Mouse (Mus musculus) ovary, adult 18-20 months (tissue): ENCODE results near the gene Fam57b.
A peak's percentile ranks its signal among the peaks of the same experiment; 100 is the strongest.

ENCODE experiments used
- DNase-seq: peaks from one replicate; pipeline ENCODE4 v3.0.0; 2022; ENCODE audit warnings: low spot score, mixed read lengths

Gene Fam57b

DNA sequence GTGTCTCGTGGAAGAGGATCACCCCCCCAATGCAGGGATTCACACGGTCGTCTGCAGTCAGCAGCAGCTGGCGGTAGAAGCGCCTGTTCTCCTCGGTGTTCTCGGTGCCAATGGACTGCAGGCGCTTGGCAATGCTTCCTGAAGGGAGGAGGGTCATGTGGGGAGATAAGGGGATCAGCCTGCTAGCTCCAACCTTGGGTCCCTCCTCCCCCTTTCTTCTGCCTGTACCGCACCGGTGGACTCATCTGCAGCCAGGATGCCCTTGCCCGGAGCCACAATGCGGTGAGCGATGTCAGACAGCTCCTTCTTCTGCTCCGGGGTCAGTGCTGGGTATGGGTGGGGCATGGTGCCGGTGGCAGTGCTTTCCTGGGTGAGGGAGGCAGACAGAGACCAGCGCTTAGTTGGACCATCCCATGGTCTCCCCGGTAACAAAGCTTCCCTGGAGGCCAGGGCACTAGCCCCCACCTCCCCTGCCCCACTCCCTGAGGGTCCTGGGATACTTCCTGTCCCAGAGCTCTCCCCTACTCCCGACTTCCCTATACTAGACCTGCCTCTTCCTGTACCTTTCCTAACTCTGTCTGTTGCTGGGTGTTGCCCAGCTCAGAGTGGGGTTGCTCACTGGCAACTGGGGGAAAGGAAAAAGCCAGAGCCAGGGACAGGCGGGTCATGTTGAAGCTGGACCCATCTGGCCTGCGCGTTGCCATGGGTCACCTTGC, at the start of gene Fam57b:
Gene Fam57b (plus strand): TSS at position 258 of the 716 bp plus-strand sequence.
- peak; percentile 81 for DNase-seq

GRCm38 (mm10) chr7:126748824-126749223, 48.6 kb upstream of the Fam57b start:
- DNase-seq = no peak

DNA sequence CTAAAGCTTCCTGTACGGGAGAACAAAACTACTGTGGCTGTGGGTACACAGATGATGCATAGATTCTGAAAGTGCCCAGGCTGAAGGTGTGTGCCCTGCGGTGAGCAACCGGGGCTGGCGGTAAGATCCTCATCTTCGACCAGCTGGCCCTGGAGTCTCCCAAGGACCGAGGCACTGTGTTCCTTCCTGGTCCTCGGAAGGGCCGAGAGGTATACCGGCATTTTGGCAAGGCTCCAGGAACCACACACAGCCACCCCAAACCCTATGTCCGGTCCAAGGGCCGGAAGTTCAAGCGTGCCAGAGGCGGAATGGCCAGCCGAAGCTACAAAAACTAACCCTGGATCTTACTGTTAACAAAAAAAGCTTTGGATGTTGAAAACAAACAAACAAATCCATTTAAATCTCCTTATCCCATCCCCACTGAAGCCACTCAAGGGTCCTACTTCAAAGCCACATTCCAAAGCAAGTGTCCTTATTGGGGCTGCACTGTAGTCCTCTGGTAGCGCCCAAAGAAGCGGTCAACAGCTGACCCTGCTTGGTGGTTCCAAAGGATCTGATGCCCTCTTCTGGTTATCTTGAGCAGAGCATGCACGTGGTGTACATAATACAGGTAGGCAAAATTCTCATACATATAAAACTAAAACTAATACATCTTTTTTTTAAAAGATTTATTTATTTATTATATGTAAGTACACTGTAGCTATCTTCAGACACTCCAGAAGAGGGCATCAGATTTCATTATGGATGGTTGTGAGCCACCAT, 47.7 kb upstream of the Fam57b start:
- DNase-seq = no peak

DNA sequence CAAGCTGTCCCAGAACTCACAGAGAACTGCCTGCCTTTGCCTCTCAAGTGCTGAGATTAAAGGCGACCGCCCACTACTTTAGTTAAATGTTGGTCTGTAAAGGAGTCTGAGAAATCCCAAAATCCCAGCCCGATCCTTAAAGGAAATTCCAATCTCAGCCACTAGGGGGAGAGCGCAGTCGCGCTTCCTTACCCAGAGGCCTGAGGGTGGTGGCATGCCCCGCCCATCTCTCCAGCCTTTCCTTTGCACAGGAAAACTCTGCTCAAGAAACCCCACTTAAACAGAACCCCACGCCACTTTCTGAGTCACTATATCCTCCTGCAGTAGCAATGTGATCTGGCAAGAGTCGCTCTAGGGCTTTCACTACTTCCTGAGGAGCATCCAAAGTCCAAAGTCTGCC, 42.6 kb upstream of the Fam57b start:
- DNase-seq = peak; percentile 53

DNA sequence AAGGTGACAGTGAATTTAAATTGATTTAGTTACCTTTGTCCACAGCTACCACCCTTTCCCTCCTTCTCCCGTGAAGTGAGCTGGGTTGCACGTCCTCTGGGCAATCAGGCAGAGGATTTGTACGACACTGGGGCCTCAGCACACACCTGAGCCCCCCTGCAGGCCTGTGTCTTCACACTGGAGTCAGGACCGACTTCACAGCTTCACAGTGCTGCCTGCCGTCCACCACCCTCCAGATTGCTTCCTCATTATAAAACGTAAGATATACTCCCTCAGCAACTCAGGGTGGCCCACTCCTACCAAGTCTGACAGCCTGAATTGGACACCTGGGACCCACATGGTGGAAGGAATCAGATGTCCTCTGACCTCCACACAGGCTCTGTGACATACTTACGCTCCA, 38.9 kb upstream of the Fam57b start:
- no peak for DNase-seq

- peak; percentile 82 for DNase-seq
Measured at GRCm38 (mm10) chr7:126759050-126759671, 38.3 kb upstream of the Fam57b start, which contains the start of gene Mapk3. Mapk3 (plus strand) TSS chr7:126759601.

- DNase-seq = no peak
Measured at GRCm38 (mm10) chr7:126759672-126760390, 37.6 kb upstream of the Fam57b start.

GRCm38 (mm10) chr7:126760391-126760802, 37.1 kb upstream of the Fam57b start:
- DNase-seq = peak; percentile 88

GRCm38 (mm10) chr7:126760956-126761355, 36.5 kb upstream of the Fam57b start:
- peak; percentile 67 for DNase-seq

DNA sequence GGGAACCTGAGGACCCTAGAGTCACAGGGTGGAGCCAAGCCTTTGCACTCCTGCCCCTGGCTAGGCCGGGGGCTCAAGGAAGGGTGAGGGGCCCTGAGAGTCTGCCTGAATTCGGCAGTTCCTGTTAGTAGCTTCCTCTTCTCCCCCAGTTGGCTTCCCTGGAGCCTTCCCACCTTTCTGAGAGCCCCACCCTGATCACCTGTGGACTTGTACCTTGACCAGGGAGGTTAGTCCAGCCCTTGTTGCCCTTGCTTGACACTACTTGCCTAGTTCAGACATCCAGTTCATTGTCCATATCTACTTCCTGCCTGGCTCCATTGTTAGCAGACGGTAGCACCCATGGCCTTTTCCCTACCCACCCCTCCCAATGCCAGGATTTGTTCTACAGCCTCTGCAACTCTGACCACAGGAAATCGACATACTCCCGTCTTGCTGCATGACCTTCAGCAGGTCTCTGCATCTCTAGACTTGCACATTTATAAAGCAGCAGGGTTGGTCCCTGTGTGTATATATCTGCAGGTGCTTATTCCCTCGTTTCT, 35.9 kb upstream of the Fam57b start:
- DNase-seq = no peak

DNA sequence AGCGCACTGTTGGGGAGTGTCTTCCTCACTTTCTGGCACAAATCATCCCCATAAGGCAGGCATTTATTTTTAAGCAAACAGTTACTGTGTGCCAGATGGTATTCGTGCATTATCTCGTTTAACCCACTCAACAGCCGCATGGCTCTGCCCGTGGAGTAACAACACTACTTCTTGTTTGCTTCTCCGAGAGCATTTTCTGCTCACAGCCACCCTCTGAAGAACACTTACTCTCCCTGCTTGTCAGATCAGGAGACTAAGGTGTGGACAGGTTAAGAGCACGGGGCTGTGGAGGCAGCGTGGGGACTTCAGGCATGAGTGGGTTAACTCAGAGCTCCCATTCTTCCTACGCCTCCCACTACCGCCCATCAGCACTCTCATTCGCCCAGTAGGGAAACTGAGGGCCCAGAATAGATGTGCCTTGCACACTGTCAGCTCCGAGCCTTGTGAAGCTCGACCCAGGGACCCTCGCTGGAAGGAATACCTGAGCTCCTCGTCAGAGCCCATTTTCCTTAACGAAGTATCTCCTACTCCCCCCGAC, 34.9 kb upstream of the Fam57b start:
- DNase-seq = no peak

GRCm38 (mm10) chr7:126765540-126765939, 31.9 kb upstream of the Fam57b start:
- no peak for DNase-seq

GRCm38 (mm10) chr7:126766201-126766600, 31.3 kb upstream of the Fam57b start, which contains the start of gene Gdpd3:
Gdpd3 (plus strand) TSS chr7:126766334.
- no peak for DNase-seq

DNA sequence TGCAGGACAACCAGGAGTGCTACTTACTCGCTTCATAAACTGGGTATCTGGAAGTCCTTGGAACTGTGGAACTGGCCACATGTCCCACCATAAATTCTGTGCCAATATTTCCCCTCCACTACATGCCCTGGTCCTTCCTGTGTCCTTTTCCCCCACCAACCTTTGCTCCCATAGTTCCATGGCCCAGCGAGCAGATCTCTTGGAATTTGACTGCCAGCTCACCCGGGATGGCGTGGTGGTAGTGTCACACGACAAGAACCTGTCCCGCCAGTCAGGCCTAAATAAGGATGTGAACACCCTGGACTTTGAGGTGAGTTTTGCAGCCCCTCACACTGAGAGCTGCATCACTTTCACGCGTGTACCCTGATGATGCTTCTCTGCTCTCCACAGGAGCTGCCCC, 30.5 kb upstream of the Fam57b start:
- DNase-seq = no peak

DNA sequence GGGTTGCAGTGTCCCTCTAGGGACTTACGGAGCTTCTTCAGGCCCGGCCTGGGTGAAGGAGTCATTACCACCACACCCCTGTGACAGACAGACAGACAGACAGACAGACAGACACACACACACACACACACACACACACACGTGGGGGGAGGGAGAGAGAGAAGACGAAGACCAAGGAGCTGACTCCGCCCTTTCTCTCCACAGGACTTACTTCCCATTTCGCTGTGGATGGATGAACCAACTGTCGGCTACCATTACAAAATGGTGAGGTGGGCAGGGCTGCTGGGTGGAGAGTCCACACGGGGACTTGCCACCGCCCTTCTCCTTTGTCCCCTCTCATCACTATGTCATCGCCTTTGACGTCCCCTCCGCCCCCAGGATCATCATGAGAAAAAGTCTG, 26.7 kb upstream of the Fam57b start:
- no peak for DNase-seq

DNA sequence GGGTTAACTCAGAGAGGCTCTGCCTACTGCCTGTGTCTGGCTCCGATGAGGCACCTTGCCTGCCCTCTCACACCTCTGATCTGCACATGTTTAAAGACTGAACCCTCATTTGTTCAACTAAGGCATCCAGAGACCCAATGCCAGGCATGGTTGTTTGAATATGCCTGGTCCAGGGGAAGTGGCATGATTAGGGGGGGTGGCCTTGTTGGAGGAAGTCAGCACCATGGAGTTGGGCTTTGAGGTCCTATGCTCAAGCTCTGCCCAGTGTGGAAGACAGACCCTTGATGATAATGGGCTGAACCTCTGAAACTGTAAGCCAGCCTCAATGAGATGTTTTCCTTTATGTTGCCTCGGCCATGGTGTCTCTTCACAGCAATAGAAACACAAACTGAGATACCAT, 24.1 kb upstream of the Fam57b start:
- DNase-seq = no peak

GRCm38 (mm10) chr7:126774463-126774862, 23.0 kb upstream of the Fam57b start:
- no peak for DNase-seq

GRCm38 (mm10) chr7:126775185-126775977, 22.1 kb upstream of the Fam57b start:
- DNase-seq = no peak

DNA sequence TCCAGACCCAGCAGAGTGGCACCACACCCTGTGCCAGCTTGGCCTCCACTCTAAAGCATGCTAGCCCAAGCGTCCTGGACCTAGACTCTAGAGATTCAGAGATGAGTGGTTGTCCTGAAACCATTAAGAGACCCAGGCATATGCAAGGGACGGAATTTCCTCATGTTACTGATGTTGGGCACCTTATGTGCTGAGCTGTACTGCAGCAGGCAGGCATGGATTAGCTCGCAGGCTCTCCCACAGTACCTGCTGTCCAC, 21.6 kb upstream of the Fam57b start:
- DNase-seq = no peak

GRCm38 (mm10) chr7:126776598-126777057, 20.8 kb upstream of the Fam57b start, which contains the start of gene Ypel3:
Ypel3 (plus strand) TSS chr7:126776955.
- peak; percentile 96 for DNase-seq

DNA sequence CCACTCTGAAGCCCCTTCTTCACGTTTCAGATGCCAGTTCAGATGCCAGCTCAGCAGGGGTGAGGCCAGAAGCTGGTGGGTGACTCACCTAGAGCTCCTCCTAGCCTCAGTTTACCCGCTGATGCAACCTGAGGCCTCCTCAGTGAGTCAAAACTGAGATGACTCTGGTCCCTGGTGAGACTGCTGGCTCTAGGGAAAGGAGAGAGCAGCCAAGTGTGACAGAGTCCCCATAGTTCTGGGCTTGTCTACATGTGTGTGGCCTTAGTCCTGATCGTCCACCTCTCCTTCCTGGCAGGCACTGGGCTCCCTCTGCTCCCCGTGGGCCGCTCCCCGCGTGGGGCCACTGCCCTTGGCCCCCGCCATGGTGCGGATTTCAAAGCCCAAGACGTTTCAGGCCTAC, 20.0 kb upstream of the Fam57b start:
- no peak for DNase-seq
